Mouse (Mus musculus) midbrain, postnatal 0 days (tissue): ENCODE measurements around the gene Defb29. TPM values are rescaled to one million over a fixed set of nuclear protein-coding genes. Genes with fewer than 3 reads are reported as not detected.
A peak's percentile ranks its signal among the peaks of the same experiment; 100 is the strongest.

Experiments
- ATAC-seq: fragments of 200-750 bp; cut with Nextera tagmentation; 2 replicates; pipeline ENCODE4 v1.8.0; 2017; ENCODE audit warnings: moderate number of reproducible peaks, mild to moderate bottlenecking, moderate TSS enrichment, moderate library complexity; ENCODE audit not compliant: low FRiP score
- DNase-seq: peaks from one replicate; pipeline ENCODE4 v3.0.0-alpha.2; 2015; ENCODE audit warnings: low spot score
- H3K27ac ChIP-seq: fragments of 300-500 bp; sonication (generic); 2 replicates; pipeline ENCODE4 v1.5.1; 2014; ENCODE audit warnings: low read depth, mild to moderate bottlenecking, low read length, mixed read lengths
- H3K27me3 ChIP-seq: fragments of 300-500 bp; sonication (generic); 2 replicates; pipeline ENCODE4 v1.6.1; 2014; ENCODE audit warnings: low read length, control low read depth, mixed read lengths; ENCODE audit not compliant: insufficient read depth
- H3K36me3 ChIP-seq: fragments of 300-500 bp; sonication (generic); 2 replicates; pipeline ENCODE4 v1.6.1; 2014; ENCODE audit warnings: low read length, control low read depth, mixed read lengths; ENCODE audit not compliant: insufficient read depth
- H3K4me1 ChIP-seq: fragments of 300-500 bp; sonication (generic); 2 replicates; pipeline ENCODE4 v1.6.1; 2014; ENCODE audit warnings: mild to moderate bottlenecking, control low read depth, antibody characterized with exemption, low read length, mixed read lengths; ENCODE audit not compliant: insufficient read depth
- H3K4me2 ChIP-seq: fragments of 300-500 bp; sonication (generic); 2 replicates; pipeline ENCODE4 v1.6.1; 2014; ENCODE audit warnings: low read depth, mild to moderate bottlenecking, low read length, mixed read lengths; ENCODE audit not compliant: poor library complexity, severe bottlenecking
- H3K4me3 ChIP-seq: fragments of 300-500 bp; sonication (generic); 2 replicates; pipeline ENCODE4 v1.5.1; 2014; ENCODE audit warnings: low read depth, mild to moderate bottlenecking, low read length, moderate library complexity
- H3K9ac ChIP-seq: fragments of 300-500 bp; sonication (generic); replicated peaks from 2 replicates; pipeline ENCODE4 v1.6.1; 2014; ENCODE audit warnings: mild to moderate bottlenecking, low read length, moderate library complexity, mixed read lengths; ENCODE audit not compliant: poor library complexity, severe bottlenecking
- H3K9me3 ChIP-seq: fragments of 300-500 bp; sonication (generic); 2 replicates; pipeline ENCODE4 v1.6.1; 2016; ENCODE audit warnings: low read length, control low read depth
- CTCF ChIP-seq: IDR thresholded peaks from 2 replicates; pipeline ENCODE4 v1.5.1; 2016; ENCODE audit warnings: antibody characterized with exemption, mild to moderate bottlenecking
- WGBS: fragments of 180-500 bp; shearing (Covaris S2); extraction: QIAGEN DNeasy Blood & Tissue Kit; methylation state at CpG from one replicate; pipeline ENCODE4 v1.1.7; 2014; 5-methylcytosine and 5-hydroxymethylcytosine counted together
- polyA plus RNA-seq: library from polyadenylated mRNA; unstranded; fragments of >200 nt; fragmentation: Nextera tagmentation; extraction: Ambion mirVana; gene quantifications from 2 replicates; pipeline ENCODE4 v1.2.1, GENCODE M21; 2015
- total RNA-seq: library from RNA; depleted of rRNA; stranded (reverse); fragments of >200 nt; gene quantifications from 2 replicates; pipeline ENCODE4 v1.2.3, GENCODE M21; 2014

Gene Defb29
- total and polyA plus RNA-seq, 2 experiments from 2014 or later: not detected

GRCm38 (mm10) chr2:152517981-152518380, 21.9 kb downstream of the Defb29 start, which contains the start of gene Defb28:
Gene Defb28 (plus strand): TSS chr2:152518255.
- Histone ChIP-seq H3K4me1 (no peaks in the 10 kb centered on the region), H3K9me3 (no peaks in the 10 kb centered on the region), H3K27ac (no peak within 1 kb of the TSS), H3K4me2 (no peak within 1 kb of the TSS), H3K9ac (no peak within 1 kb of the TSS), H3K27me3 (no peaks in the 10 kb centered on the region), H3K4me3 (no peak within 1 kb of the TSS), H3K36me3 (no peaks in the 10 kb centered on the region)
- WGBS: 79% methylated on average over 4 of the region's 4 CpGs
- no peak for TF ChIP-seq CTCF
- no peak for ATAC-seq
- no peak for DNase-seq

GRCm38 (mm10) chr2:152516084-152516483, 23.8 kb downstream of the Defb29 start:
- ATAC-seq (no peak), DNase-seq (peak; percentile 7)
- Histone ChIP-seq H3K4me1 (no peaks in the 10 kb centered on the region), H3K36me3 (no peaks in the 10 kb centered on the region), H3K9ac (no peak overlapping the region), H3K9me3 (no peaks in the 10 kb centered on the region), H3K4me2 (no peak overlapping the region), H3K27me3 (no peaks in the 10 kb centered on the region), H3K27ac (no peak overlapping the region), H3K4me3 (no peak overlapping the region)
- no peak for TF ChIP-seq CTCF
- 85% methylated on average over 4 of the region's 4 CpGs for WGBS

- H3K4me3 ChIP-seq: no peak within 1 kb of the TSS
- no peaks in the 10 kb centered on the region for H3K36me3 ChIP-seq
- H3K9ac ChIP-seq: no peak within 1 kb of the TSS
- no peak for DNase-seq
- no peaks in the 10 kb centered on the region for H3K9me3 ChIP-seq
- H3K4me1 ChIP-seq: no peaks in the 10 kb centered on the region
- ATAC-seq: no peak
- TF ChIP-seq CTCF: no peak
- no peak within 1 kb of the TSS for H3K27ac ChIP-seq
- no peaks in the 10 kb centered on the region for H3K27me3 ChIP-seq
- WGBS: 70% methylated on average over 1 of the region's 1 CpGs
- no peak within 1 kb of the TSS for H3K4me2 ChIP-seq
Observed at GRCm38 (mm10) chr2:152511592-152511991, 28.3 kb downstream of the Defb29 start, which contains the start of gene Defb26. Gene Defb26 (minus strand): TSS chr2:152511692.

- Histone ChIP-seq H3K4me3 (no peak overlapping the region), H3K4me1 (no peaks in the 10 kb centered on the region), H3K27ac (no peak overlapping the region), H3K4me2 (no peak overlapping the region), H3K9me3 (no peaks in the 10 kb centered on the region), H3K9ac (no peak overlapping the region), H3K27me3 (no peaks in the 10 kb centered on the region), H3K36me3 (no peaks in the 10 kb centered on the region)
- ATAC-seq (no peak), DNase-seq (no peak)
- WGBS: 93% methylated on average over 2 of the region's 2 CpGs
- no peak for TF ChIP-seq CTCF
Observed at GRCm38 (mm10) chr2:152503950-152504349, 35.9 kb downstream of the Defb29 start.

- Histone ChIP-seq H3K9ac (no peak overlapping the region), H3K4me1 (no peaks in the 10 kb centered on the region), H3K27me3 (no peaks in the 10 kb centered on the region), H3K9me3 (no peaks in the 10 kb centered on the region), H3K36me3 (no peaks in the 10 kb centered on the region), H3K4me3 (no peak overlapping the region), H3K27ac (no peak overlapping the region), H3K4me2 (no peak overlapping the region)
- ATAC-seq (no peak), DNase-seq (no peak)
- 77% methylated on average over 6 of the region's 6 CpGs for WGBS
- TF ChIP-seq CTCF: peak; percentile 22; the same call in 1 of the 2 replicates
Observed at GRCm38 (mm10) chr2:152500863-152501229, 39.1 kb downstream of the Defb29 start.

- WGBS: 75% methylated on average over 7 of the region's 7 CpGs
Observed at GRCm38 (mm10) chr2:152500204-152500862, 39.6 kb downstream of the Defb29 start.

More at GRCm38 (mm10) chr2:152500204-152500862, 39.6 kb downstream of the Defb29 start:
- Histone ChIP-seq H3K4me1 (no peaks in the 10 kb centered on the region), H3K9me3 (no peaks in the 10 kb centered on the region), H3K9ac (no peak overlapping the region), H3K27me3 (no peaks in the 10 kb centered on the region), H3K36me3 (no peaks in the 10 kb centered on the region), H3K4me3 (no peak overlapping the region), H3K4me2 (no peak overlapping the region), H3K27ac (no peak overlapping the region)
- ATAC-seq (no peak), DNase-seq (no peak)
- no peak for TF ChIP-seq CTCF
